Mouse (Mus musculus) liver, adult 2 months (tissue): ENCODE data around the gene Kalrn.

ENCODE experiments used
- CTCF ChIP-seq: fragments of 200-500 bp; IDR thresholded peaks from 2 replicates; pipeline ENCODE4 v1.5.1; 2011; ENCODE audit warnings: low read depth, low read length, control low read depth
- POLR2A ChIP-seq: fragments of 200-500 bp; IDR thresholded peaks from 2 replicates; pipeline ENCODE4 v1.6.1; 2011; ENCODE audit warnings: low read length, control low read depth; ENCODE audit not compliant: insufficient read depth; ENCODE audit errors: extremely low read depth

GRCm38 (mm10) chr16:34229350-34229749 is 344.0 kb downstream of the Kalrn start:
- TF ChIP-seq CTCF (no peak), POLR2A (no peak)
